25 mouse cellular contexts compared by ENCODE assay signal in the genomic region with DNA sequence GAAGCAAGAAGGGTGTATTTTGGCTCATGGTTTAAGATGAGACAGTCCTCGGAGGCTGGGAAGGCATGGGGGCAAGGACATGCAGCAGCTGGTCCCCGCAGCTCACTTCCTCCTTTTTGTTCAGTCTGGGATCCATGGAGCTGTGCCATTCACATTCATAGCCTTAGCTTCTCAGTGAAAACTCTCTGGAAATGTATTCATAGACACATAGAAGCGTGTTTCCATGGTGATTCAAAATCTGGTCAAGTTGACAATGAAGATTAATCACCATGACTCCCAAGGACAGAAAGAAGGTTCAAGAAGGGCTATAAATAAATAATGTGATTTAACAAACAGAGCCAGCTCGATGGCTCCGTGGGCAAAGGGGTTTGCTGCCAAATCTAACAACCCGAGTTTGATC. TPM values are rescaled to one million over a fixed set of nuclear protein-coding genes. Genes with fewer than 3 reads are reported as not detected.
DNase-seq lines count a peak whose midpoint lies in the region; ATAC-seq and TF ChIP-seq lines count a peak whose summit lies in the region.
"Had no signal": no experiment of that assay in that cellular context is flagged by ENCODE, and none has a peak within 500 bp of the region (broad histone marks: within the 10 kb centered on the region; RNA-seq: fewer than 3 reads in every experiment).

No protein-coding gene starts in this region.

- H3K4me2 ChIP-seq in midbrain, postnatal 0 days (ENCODE audit: low read depth, low read length, poor library complexity, severe bottlenecking) = no peak overlapping the region
- H3K4me2 ChIP-seq in midbrain, embryonic 15.5 days = no peak overlapping the region
- H3K4me2 ChIP-seq: embryonic facial prominence, embryonic 13.5 days; forebrain, embryonic 15.5 days; heart, embryonic 12.5 days; hindbrain, embryonic 15.5 days had no signal

- 0 out of 2 replicates have a peak overlapping the region, but pooled peaks have one; percentile 32 for H3K27ac ChIP-seq in midbrain, postnatal 0 days (ENCODE audit: low read depth, low read length)
- no peak overlapping the region for H3K27ac ChIP-seq in midbrain, embryonic 15.5 days
- H3K27ac ChIP-seq: embryonic facial prominence, embryonic 13.5 days; forebrain, embryonic 15.5 days; gastrocnemius, adult 2 months; hindbrain, embryonic 10.5 days; hindbrain, embryonic 15.5 days had no signal

- no peak for TF ChIP-seq CTCF in midbrain, postnatal 0 days (IDR thresholded peaks at IDR 0.05)

- H3K4me3 ChIP-seq in midbrain, postnatal 0 days (ENCODE audit: low read depth, low read length) = no peak overlapping the region
- H3K4me3 ChIP-seq in midbrain, embryonic 15.5 days = no peak overlapping the region
- H3K4me3 ChIP-seq: embryonic facial prominence, embryonic 13.5 days; forebrain, embryonic 15.5 days; gastrocnemius, adult 2 months; heart, embryonic 12.5 days; hindbrain, embryonic 10.5 days; hindbrain, embryonic 15.5 days had no signal

- H3K27me3 ChIP-seq in midbrain, postnatal 0 days (ENCODE audit: insufficient read depth, low read length) = no peaks in the 10 kb centered on the region
- H3K27me3 ChIP-seq in midbrain, embryonic 15.5 days (replicated peaks) = no peaks in the 10 kb centered on the region
- H3K27me3 ChIP-seq: forebrain, embryonic 15.5 days had no signal

- H3K36me3 ChIP-seq in midbrain, postnatal 0 days (ENCODE audit: insufficient read depth, low read length) = no peaks in the 10 kb centered on the region
- no peaks in the 10 kb centered on the region for H3K36me3 ChIP-seq in midbrain, embryonic 15.5 days (replicated peaks)
- H3K36me3 ChIP-seq: embryonic facial prominence, embryonic 13.5 days; forebrain, embryonic 15.5 days; heart, embryonic 12.5 days; hindbrain, embryonic 10.5 days; hindbrain, embryonic 15.5 days had no signal

- 0 out of 2 replicates have a peak, but pooled peaks have one; percentile 28 for ATAC-seq in frontal cortex, adult (ENCODE audit: low TSS enrichment)
- peak; percentile 40; the same call in 1 of the 2 replicates for ATAC-seq in midbrain, postnatal 0 days (ENCODE audit: low FRiP score)
- ATAC-seq in midbrain, embryonic 15.5 days (replicated peaks) = no peak
- ATAC-seq: forebrain, embryonic 15.5 days; inflammation-experienced regulatory T-cells, adult 6 months had no signal

- WGBS in midbrain, postnatal 0 days = 20% methylated on average over 6 of the region's 6 CpGs
- 32% methylated on average over 6 of the region's 6 CpGs for WGBS in midbrain, embryonic 15.5 days

- H3K9me3 ChIP-seq in midbrain, postnatal 0 days (ENCODE audit: low read length) = no peaks in the 10 kb centered on the region
- H3K9me3 ChIP-seq in midbrain, embryonic 15.5 days = no peaks in the 10 kb centered on the region
- H3K9me3 ChIP-seq: embryonic facial prominence, embryonic 13.5 days; forebrain, embryonic 15.5 days; heart, embryonic 12.5 days; hindbrain, embryonic 10.5 days; hindbrain, embryonic 15.5 days had no signal

- peaks cover 19% of the 10 kb centered on the region; the same call in 1 of the 2 replicates for H3K4me1 ChIP-seq in midbrain, postnatal 0 days (ENCODE audit: insufficient read depth, low read length)
- H3K4me1 ChIP-seq in midbrain, embryonic 15.5 days = peaks cover 23% of the 10 kb centered on the region

- H3K9ac ChIP-seq in midbrain, postnatal 0 days (replicated peaks; ENCODE audit: low read length, poor library complexity, severe bottlenecking) = no peak overlapping the region
- no peak overlapping the region for H3K9ac ChIP-seq in midbrain, embryonic 15.5 days
- H3K9ac ChIP-seq: embryonic facial prominence, embryonic 13.5 days; forebrain, embryonic 15.5 days; heart, embryonic 12.5 days; hindbrain, embryonic 15.5 days had no signal

- DNase-seq in frontal cortex, postnatal 10 days (ENCODE audit: low spot score in 2 of 2) = no peak
- DNase-seq in midbrain, postnatal 0 days (ENCODE audit: low spot score) = peak; percentile 59
- peak; percentile 64 for DNase-seq in ZHBTc4 (ENCODE audit: low read depth, low spot score)
- no peak for DNase-seq in thymus, postnatal 4 days
- DNase-seq: adrenal gland, postnatal 10 days; cerebellum, adult 18-20 months; cerebellum, adult 9-11 months; cerebellum, postnatal 36 days; gastrocnemius, postnatal 25 days had no signal

RNA-seq across cellular contexts. Expression of a gene that starts 12.3 kb away (rescaled TPM):
- not detected in 2 replicates for total RNA-seq in midbrain, postnatal 0 days (2014; rRNA removed)
- 0.47 and 2.6 TPM in 2 replicates for polyA plus RNA-seq in midbrain, postnatal 0 days (2015; fragmentation: Nextera tagmentation; extraction: Ambion mirVana)
- not detected in 2 replicates for polyA plus RNA-seq in midbrain, embryonic 15.5 days (2015; fragmentation: Nextera tagmentation; extraction: Ambion mirVana)
- total RNA-seq: adrenal gland, postnatal 10 days; adrenal gland, postnatal 4 days; CH12.LX; ES-E14; gastrocnemius, adult 2 months; gastrocnemius, postnatal 25 days; granulocyte monocyte progenitor cell, adult 5-6 weeks; heart, adult 8-10 months; heart, postnatal 25 days had no signal
- polyA plus RNA-seq: embryonic facial prominence, embryonic 13.5 days; forebrain, embryonic 15.5 days; heart, embryonic 12.5 days; heart, embryonic 16.5 days; hindbrain, embryonic 10.5 days; inflammation-experienced regulatory T-cells, adult 6 months had no signal

RNA-seq across cellular contexts. Expression of a gene that starts 16.4 kb away (rescaled TPM):
- 0.14 TPM in 1 of 2 replicates, not detected in the other for total RNA-seq in midbrain, postnatal 0 days (2014; rRNA removed)
- polyA plus RNA-seq in midbrain, postnatal 0 days (2015; fragmentation: Nextera tagmentation; extraction: Ambion mirVana) = 0.23 TPM in 1 of 2 replicates, not detected in the other
- polyA plus RNA-seq in midbrain, embryonic 15.5 days (2015; fragmentation: Nextera tagmentation; extraction: Ambion mirVana) = 0.18 TPM in 1 of 2 replicates, not detected in the other
- total RNA-seq: gastrocnemius, postnatal 25 days; granulocyte monocyte progenitor cell, adult 5-6 weeks had no signal
- polyA plus RNA-seq: forebrain, embryonic 15.5 days; inflammation-experienced regulatory T-cells, adult 6 months had no signal

RNA-seq across cellular contexts. Expression of a gene that starts 24.3 kb away (rescaled TPM):
- not detected in 2 replicates for total RNA-seq in midbrain, postnatal 0 days (2014; rRNA removed)
- not detected in 2 replicates for polyA plus RNA-seq in midbrain, postnatal 0 days (2015; fragmentation: Nextera tagmentation; extraction: Ambion mirVana)
- 0.17 TPM in 1 of 2 replicates, not detected in the other for polyA plus RNA-seq in midbrain, embryonic 15.5 days (2015; fragmentation: Nextera tagmentation; extraction: Ambion mirVana)
- total RNA-seq: CH12.LX; ES-E14; gastrocnemius, adult 2 months; gastrocnemius, postnatal 25 days; granulocyte monocyte progenitor cell, adult 5-6 weeks; heart, adult 8-10 months; heart, postnatal 25 days had no signal
- polyA plus RNA-seq: embryonic facial prominence, embryonic 13.5 days; heart, embryonic 12.5 days; heart, embryonic 16.5 days; hindbrain, embryonic 10.5 days; hindbrain, embryonic 15.5 days; inflammation-experienced regulatory T-cells, adult 6 months had no signal

RNA-seq across cellular contexts. Expression of a gene that starts 29.4 kb away (rescaled TPM):
- 49.8 and 52.0 TPM in 2 replicates for total RNA-seq in midbrain, postnatal 0 days (2014; rRNA removed)
- 34.5 and 37.2 TPM in 2 replicates for polyA plus RNA-seq in midbrain, postnatal 0 days (2015; fragmentation: Nextera tagmentation; extraction: Ambion mirVana)
- polyA plus RNA-seq in midbrain, embryonic 15.5 days (2015; fragmentation: Nextera tagmentation; extraction: Ambion mirVana) = 20.0 and 21.9 TPM in 2 replicates
- total RNA-seq: granulocyte monocyte progenitor cell, adult 5-6 weeks had no signal
- polyA plus RNA-seq: inflammation-experienced regulatory T-cells, adult 6 months had no signal

Comparison
In these comparisons a context has a peak if more than half of its experiments do, and no peak if none do; other contexts are left out.
1. DNase-seq: peak in midbrain, postnatal 0 days (single experiment) and ZHBTc4 (single experiment); none in frontal cortex, postnatal 10 days (0 of 2) and thymus, postnatal 4 days (single experiment).